Mouse (Mus musculus): ENCODE measurements around the gene Tbx3.

Gene Tbx3

GRCm38 (mm10) chr5:119662326-119662725 lies 8.1 kb upstream of the Tbx3 start:
- DNase-seq, result no peak

GRCm38 (mm10) chr5:119662731-119663130 lies 7.7 kb upstream of the Tbx3 start:
- DNase-seq, result no peak

- no peak for DNase-seq
Measured at GRCm38 (mm10) chr5:119663241-119663640, 7.2 kb upstream of the Tbx3 start.

- DNase-seq, result no peak
Measured at GRCm38 (mm10) chr5:119663747-119664146, 6.7 kb upstream of the Tbx3 start.

- no peak for DNase-seq
Measured at GRCm38 (mm10) chr5:119665739-119666138, 4.7 kb upstream of the Tbx3 start.

GRCm38 (mm10) chr5:119667356-119667940 lies 3.0 kb upstream of the Tbx3 start:
- DNase-seq, result no peak

- DNase-seq, result no peak
Measured at GRCm38 (mm10) chr5:119668191-119668912, 2.1 kb upstream of the Tbx3 start.

GRCm38 (mm10) chr5:119668913-119669411 lies 1.5 kb upstream of the Tbx3 start:
- DNase-seq, result no peak

GRCm38 (mm10) chr5:119669741-119670565 lies 516 bp upstream of the Tbx3 start:
- DNase-seq, result no peak

- no peak for DNase-seq
Measured at GRCm38 (mm10) chr5:119671124-119671801, 794 bp downstream of the Tbx3 start.

- no peak for DNase-seq
Measured at GRCm38 (mm10) chr5:119671965-119672347, 1.5 kb downstream of the Tbx3 start.

- DNase-seq, result no peak
Measured at GRCm38 (mm10) chr5:119672348-119672983, 2.0 kb downstream of the Tbx3 start.

- no peak for DNase-seq
Measured at GRCm38 (mm10) chr5:119672984-119673600, 2.6 kb downstream of the Tbx3 start.

- no peak for DNase-seq
Measured at GRCm38 (mm10) chr5:119673716-119674605, 3.5 kb downstream of the Tbx3 start.

- DNase-seq, result no peak
Measured at GRCm38 (mm10) chr5:119674606-119675330, 4.3 kb downstream of the Tbx3 start.

- no peak for DNase-seq
Measured at GRCm38 (mm10) chr5:119676245-119676644, 5.8 kb downstream of the Tbx3 start.

- no peak for DNase-seq
Measured at GRCm38 (mm10) chr5:119678516-119678915, 8.0 kb downstream of the Tbx3 start.

GRCm38 (mm10) chr5:119679084-119679483 lies 8.6 kb downstream of the Tbx3 start:
- no peak for DNase-seq

GRCm38 (mm10) chr5:119679614-119680328 lies 9.3 kb downstream of the Tbx3 start:
- no peak for DNase-seq
